Mouse (Mus musculus): ENCODE data around the gene A630076J17Rik. TPM values are rescaled to one million over a fixed set of nuclear protein-coding genes. Genes with fewer than 3 reads are reported as not detected.

Gene A630076J17Rik
- total RNA-seq, 2 experiments from 2014 or later = not detected

DNA sequence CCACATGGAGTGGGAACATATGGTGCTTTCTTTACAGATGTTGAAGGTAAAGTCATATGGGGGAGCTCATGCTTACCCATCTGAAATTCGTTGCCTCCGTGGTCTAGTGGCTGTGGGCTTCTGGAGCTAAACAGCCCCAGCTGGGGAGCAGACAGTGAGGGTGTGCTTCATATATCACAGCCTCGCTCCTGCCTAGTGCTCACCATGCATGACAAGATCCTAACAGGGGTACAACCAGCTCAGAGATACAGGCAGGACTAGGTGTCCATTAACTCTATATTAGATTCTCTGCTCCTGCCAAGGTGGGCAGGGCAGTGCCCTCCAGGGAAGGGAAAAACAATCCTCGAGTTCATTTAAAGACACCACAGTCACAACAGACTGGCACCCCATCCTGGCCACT lies 788 bp downstream of the A630076J17Rik start:
- no peak for DNase-seq

DNA sequence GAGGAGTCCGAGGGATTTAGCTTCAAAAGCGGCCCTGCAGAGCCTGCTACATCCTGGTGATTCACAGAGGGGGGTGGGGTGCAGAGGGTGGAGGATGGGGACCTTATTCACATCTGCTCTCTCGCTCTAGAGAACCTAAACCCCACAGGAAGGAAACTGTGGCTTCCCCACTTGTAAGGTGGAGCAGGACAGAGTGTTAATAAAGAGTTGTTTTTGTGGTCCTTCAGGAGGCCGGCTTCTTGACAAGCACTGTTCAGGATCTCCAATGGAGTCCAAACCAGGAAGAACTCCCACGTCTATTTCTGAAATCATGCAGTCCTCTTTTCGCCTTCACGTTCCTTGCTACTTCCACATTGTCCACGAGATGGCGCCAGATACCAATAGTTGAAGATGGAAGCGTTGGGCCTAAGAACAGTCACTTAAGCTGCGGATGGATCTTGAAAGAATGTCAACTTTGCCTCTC lies 3.0 kb downstream of the A630076J17Rik start:
- DNase-seq = peak; percentile 91

GRCm38 (mm10) chr3:107233945-107234344 lies 3.5 kb downstream of the A630076J17Rik start:
- no peak for DNase-seq

DNA sequence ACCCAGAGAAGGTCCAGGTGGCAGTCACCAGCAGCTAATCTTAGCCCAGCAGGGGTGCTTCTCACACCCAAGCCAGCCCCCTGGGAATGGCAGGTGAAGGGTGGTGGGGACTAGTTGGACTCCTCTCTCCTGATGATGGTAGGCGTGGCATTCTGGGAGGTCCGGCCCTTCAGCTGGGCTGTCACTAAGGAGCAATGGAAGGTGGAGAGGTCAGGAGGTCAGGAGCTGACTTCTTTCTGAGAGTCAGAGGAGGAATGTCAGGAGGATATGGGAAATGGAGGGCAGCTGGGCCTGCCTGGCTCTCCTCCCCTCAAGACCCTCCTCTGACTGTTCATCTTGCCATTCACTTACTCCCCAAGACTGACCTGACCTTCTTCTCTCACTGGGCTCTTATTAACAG lies 7.6 kb downstream of the A630076J17Rik start:
- DNase-seq = no peak

GRCm38 (mm10) chr3:107238471-107238980 lies 8.1 kb downstream of the A630076J17Rik start:
- no peak for DNase-seq

DNA sequence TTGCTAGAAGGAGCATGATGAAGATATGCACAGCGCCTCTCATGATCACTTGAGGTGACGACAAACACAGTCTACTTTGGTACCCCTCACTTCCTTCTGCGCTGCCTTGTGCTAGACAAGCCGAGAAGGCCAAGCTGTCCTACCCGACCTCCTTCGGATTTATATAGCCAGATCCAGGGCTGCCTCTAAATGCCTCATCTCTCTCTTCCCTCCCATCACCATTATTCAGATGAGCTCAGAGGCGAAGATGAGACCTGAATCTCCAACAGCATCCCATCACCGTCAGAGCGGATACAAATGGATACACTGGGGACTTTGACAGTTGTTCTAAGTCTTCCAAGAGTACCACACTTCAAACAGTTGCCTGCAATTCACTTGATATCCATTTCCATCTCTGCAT lies 9.2 kb downstream of the A630076J17Rik start, which contains the start of gene Prok1:
Gene Prok1, minus strand, starts transcription at position 101 of the 400 bp plus-strand sequence.
- no peak for DNase-seq

DNA sequence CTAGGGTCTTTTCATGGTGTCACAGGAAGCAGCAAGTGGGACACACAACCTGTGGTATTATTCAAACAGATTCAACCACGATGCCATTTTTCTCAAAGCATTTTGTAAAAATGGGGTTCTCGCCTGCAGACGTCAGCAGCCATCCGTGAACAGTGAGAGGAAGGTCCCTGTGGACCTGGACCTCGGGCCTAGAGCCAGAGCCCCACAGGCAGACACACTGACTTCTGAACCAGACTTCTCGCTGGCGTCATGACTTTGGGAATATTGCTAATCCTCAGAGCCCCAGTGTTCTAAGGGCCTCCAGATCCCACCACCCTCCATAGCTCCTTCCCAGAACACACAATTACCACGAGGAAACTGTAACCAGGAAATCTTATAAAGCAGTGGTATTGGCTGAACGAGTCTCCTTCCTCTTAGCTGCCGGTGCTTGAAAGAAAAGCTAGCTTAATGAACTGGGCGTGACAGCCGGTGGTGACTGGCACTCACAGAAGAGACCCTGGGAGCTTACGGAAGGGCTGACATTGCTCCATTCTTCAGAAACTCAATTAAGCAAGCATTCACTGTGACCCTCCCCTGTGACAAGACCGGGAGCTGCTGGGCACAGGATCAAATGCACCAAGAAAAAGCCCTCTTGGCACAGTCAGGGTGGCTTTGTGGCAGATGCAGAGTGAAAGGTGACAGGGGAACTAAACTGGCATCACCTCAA lies 11.1 kb downstream of the A630076J17Rik start:
- no peak for DNase-seq

DNA sequence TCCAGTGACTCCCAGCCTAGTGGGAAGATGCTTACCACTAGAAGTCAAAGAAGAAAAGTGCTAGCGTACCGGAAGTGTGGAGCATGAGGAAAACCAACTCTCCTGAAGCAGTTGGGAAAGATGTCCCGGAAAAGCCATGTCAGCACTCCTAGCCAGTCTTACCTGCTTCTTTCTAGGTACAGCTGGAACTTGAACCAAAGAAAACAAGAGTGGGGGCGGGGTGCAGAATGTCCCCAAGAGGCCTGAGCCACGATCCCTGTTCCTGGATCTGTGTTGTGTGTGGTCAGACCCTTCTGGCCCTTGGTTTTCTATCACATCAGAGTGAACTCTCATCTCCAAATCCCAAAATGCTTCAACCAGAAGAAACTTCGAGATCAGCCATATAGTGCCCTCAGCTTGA lies 16.5 kb downstream of the A630076J17Rik start:
- no peak for DNase-seq

DNA sequence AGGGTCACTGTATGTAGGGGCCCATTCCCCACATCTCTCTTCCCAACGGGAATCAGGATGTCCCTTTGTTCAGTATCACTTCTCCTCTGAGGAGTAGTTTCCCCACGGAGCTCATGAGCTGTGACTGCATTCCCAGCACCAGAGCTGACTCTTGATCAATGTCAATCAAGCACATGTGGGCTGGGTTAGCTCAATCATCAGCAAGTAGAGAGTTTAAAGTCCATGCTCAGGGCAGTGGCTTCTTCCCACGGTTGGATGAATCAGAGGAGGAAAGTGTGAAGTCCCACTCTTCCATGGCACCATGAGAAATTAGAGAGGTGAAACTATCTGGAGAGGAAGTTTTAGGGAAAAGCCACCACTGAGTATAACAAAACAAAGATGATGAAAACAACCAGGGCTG lies 18.6 kb downstream of the A630076J17Rik start:
- DNase-seq = no peak

- no peak for DNase-seq
These were observed 19.9 kb downstream of the A630076J17Rik start for GRCm38 (mm10) chr3:107250320-107250719.

- DNase-seq = peak; percentile 25
These were observed 21.6 kb downstream of the A630076J17Rik start for GRCm38 (mm10) chr3:107252035-107252434.

DNA sequence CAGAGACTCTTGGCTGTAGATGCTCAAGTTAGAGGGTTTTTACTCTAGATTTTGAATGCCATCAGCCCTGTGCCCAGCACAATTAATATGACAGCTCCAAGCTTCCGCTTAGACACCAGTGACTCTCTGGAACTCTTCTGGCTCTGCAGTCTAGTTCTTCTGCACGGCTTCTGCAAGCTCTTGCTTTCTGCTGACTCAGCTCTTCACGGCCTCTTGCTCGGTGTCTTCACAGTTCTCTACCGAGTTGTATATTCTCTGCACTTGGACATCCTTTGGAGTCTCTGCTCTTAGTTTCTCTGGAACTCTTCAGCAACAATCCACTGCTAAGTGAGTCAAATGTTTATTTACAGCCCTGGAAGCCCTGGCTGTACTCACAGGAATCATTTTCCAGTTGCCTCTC lies 23.5 kb downstream of the A630076J17Rik start:
- no peak for DNase-seq

DNA sequence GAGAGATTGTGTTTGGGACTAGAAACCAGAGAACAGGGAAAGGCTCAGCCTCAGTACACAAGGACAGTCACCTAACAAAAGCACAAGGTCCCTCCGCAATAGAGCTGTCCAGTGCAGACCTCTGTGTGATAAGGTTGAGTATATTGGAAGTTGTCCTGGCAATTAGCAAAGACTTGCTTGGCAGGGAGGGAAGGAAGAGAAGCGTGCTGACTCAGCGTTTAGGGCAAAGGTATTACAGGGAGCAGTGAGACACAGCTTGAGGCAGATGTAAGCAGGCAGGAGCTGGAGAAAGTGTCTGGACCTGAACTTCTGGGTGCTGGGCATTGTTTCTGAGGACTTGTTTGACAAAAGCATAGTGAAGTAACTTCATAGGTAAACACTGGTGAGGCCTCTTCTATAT lies 25.6 kb downstream of the A630076J17Rik start:
- no peak for DNase-seq

DNA sequence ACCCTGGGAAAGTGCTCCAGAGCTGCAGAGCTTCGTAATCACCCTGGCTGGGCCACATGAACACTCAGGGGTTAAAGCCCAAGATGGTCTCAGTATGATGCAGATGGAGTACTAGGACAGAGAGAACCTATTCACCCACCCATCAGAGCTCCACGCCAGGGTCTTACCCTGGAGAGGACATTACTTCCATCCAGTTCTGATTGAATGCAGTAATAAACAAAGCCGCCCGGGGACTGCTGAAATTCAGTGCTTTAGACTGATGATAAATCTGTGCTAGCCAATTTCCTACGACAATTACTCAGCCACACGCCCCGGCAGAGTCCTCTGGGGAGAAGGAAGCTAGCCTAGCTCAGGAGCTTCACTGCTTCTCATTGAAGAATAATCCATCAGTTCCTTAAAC lies 26.3 kb downstream of the A630076J17Rik start:
- no peak for DNase-seq

DNA sequence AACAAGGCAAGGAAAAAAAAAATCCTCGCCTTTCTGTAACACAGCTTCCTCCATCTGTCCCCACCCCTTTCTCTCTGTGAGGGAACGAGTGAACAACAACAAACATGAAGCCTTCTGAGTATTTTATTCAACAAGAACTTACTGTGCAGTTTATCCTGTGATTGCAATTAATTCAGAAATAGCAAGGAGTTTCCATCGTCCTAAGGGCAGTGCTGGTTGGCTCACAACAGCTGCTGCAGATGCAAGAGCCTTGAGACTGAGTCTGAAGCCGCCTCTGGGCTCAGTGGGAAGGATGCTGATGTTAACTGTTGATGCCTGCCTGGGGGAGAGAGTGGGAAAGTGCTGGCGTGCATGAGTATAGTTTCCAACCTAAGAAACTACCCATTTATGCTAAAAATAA lies 27.5 kb downstream of the A630076J17Rik start:
- DNase-seq = no peak

GRCm38 (mm10) chr3:107260956-107261850 lies 30.8 kb downstream of the A630076J17Rik start:
- no peak for DNase-seq

DNA sequence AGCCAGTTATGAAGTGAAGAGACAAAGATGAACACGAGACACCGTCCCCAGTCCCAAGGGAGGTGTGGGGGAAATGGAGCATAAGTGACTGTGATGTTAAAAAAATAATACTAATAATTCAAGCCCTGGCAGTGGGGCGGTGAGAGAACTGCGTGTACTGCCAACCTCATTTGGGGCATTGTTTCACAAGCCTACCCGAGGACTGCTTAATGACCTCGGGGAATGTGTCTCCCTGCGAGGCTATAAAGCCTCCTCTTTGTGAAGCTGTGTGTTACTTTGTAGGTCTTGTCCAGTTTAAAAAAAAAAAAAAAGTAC lies 31.4 kb downstream of the A630076J17Rik start:
- no peak for DNase-seq

GRCm38 (mm10) chr3:107266814-107267345 lies 36.5 kb downstream of the A630076J17Rik start:
- DNase-seq = no peak

- DNase-seq = no peak
These were observed 42.0 kb downstream of the A630076J17Rik start for GRCm38 (mm10) chr3:107272433-107272832.

GRCm38 (mm10) chr3:107273820-107274219 lies 43.4 kb downstream of the A630076J17Rik start:
- peak; percentile 70 for DNase-seq

- no peak for DNase-seq
These were observed 44.9 kb downstream of the A630076J17Rik start for GRCm38 (mm10) chr3:107275351-107275750.

DNA sequence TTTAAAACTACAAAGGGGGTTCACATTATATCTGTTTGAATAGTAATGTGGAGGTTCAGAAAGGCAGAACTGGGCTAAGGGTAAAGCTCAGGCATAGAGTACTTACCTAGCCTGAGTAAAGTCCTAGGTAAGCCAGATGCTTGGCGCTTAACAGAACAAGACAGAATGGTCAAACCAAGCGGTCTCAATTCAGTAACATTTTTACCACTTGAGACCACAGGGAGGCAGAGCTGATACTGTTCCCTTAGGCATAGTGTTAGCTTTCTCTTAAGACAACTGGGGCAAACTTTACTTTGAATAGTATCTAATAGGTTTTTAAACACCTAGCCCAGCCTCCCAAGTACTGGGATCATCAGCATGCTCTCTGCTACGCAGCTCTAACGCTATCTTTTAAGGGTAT lies 45.6 kb downstream of the A630076J17Rik start:
- DNase-seq = no peak

DNA sequence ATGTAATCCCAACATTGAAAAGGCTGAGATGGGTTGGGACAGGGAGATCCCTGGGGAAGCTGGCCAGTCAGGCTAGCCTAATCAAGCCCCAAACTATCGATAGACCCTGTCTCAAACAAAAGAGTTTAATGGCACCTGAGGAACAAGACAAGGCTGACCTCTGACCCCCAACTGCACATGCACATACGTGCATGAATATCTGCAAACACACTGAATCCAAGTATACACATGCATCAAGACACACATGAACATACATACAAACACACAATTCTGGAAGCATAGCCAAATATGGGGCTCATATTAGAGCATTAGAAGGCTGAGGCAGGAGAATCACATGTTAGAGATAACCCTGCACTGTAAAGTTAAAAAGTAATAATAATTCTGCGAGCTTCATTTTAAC lies 46.2 kb downstream of the A630076J17Rik start:
- DNase-seq = no peak

All from heart, postnatal 4 days (tissue).